Mouse (Mus musculus) intestine, postnatal 0 days (tissue): ENCODE measurements around the gene Gm47841. TPM values are rescaled to one million over a fixed set of nuclear protein-coding genes. Genes with fewer than 3 reads are reported as not detected.

Experiments used
- ATAC-seq: fragments of 200-750 bp; cut with Nextera tagmentation; 2 replicates; pipeline ENCODE4 v1.8.0; 2017; ENCODE audit warnings: mild to moderate bottlenecking, moderate TSS enrichment, moderate library complexity
- H3K27ac ChIP-seq: fragments of 300-500 bp; sonication (generic); 2 replicates; pipeline ENCODE4 v1.5.1; 2014; ENCODE audit warnings: mild to moderate bottlenecking, low read depth, low read length, moderate library complexity
- H3K27me3 ChIP-seq: fragments of 300-500 bp; sonication (generic); replicated peaks from 2 replicates; pipeline ENCODE4 v1.6.1; 2014; ENCODE audit warnings: low read length, mixed read lengths; ENCODE audit not compliant: control insufficient read depth, insufficient read depth
- H3K36me3 ChIP-seq: fragments of 300-500 bp; sonication (generic); 2 replicates; pipeline ENCODE4 v1.6.1; 2014; ENCODE audit warnings: mild to moderate bottlenecking, moderate library complexity; ENCODE audit not compliant: control insufficient read depth, insufficient read depth
- H3K4me1 ChIP-seq: fragments of 300-500 bp; sonication (generic); replicated peaks from 2 replicates; pipeline ENCODE4 v1.6.1; 2014; ENCODE audit warnings: antibody characterized with exemption, low read length, mixed read lengths; ENCODE audit not compliant: control insufficient read depth, insufficient read depth
- H3K4me2 ChIP-seq: fragments of 300-500 bp; sonication (generic); replicated peaks from 2 replicates; pipeline ENCODE4 v1.6.1; 2014; ENCODE audit warnings: low read depth, mild to moderate bottlenecking, moderate library complexity
- H3K4me3 ChIP-seq: fragments of 300-500 bp; sonication (generic); 2 replicates; pipeline ENCODE4 v1.5.1; 2014; ENCODE audit warnings: low read depth, low read length
- H3K9ac ChIP-seq: fragments of 300-500 bp; sonication (generic); 2 replicates; pipeline ENCODE4 v1.6.1; 2014; ENCODE audit warnings: mild to moderate bottlenecking, low read depth, low read length
- H3K9me3 ChIP-seq: fragments of 300-500 bp; sonication (generic); 2 replicates; pipeline ENCODE4 v1.6.1; 2016; ENCODE audit warnings: mixed run types; ENCODE audit not compliant: control insufficient read depth
- CTCF ChIP-seq: sonication (generic); IDR thresholded peaks from 2 replicates; pipeline ENCODE4 v1.5.1; 2016; ENCODE audit warnings: low read depth, mild to moderate bottlenecking, control low read depth, antibody characterized with exemption, moderate library complexity
- WGBS: fragments of 180-500 bp; shearing (Covaris S2); extraction: QIAGEN DNeasy Blood & Tissue Kit; methylation state at CpG from one replicate; pipeline ENCODE4 v1.1.7; 2014; 5-methylcytosine and 5-hydroxymethylcytosine counted together
- polyA plus RNA-seq: library from polyadenylated mRNA; unstranded; fragments of >200 nt; fragmentation: Nextera tagmentation; extraction: Ambion mirVana; gene quantifications from 2 replicates; pipeline ENCODE4 v1.2.1, GENCODE M21; 2015

Gene Gm47841
- polyA plus RNA-seq, 1 experiment from 2014 or later, result not detected

- TF ChIP-seq CTCF, result no peak
- H3K4me3 ChIP-seq, result no peak overlapping the region
- H3K9me3 ChIP-seq, result no peaks in the 10 kb centered on the region
- H3K4me1 ChIP-seq, result peaks cover 4% of the 10 kb centered on the region; the same call in 1 of the 2 replicates
- no peak overlapping the region for H3K4me2 ChIP-seq
- WGBS, result 88% methylated on average over 9 of the region's 9 CpGs
- no peak for ATAC-seq
- no peak overlapping the region for H3K9ac ChIP-seq
- H3K36me3 ChIP-seq, result no peaks in the 10 kb centered on the region
- H3K27me3 ChIP-seq, result 0 out of 2 replicates have a peak, but pooled peaks cover 7% of the 10 kb centered on the region
- no peak overlapping the region for H3K27ac ChIP-seq
Measured at GRCm38 (mm10) chr15:101080031-101080520, 32.9 kb upstream of the Gm47841 start.

- peak; percentile 75 for TF ChIP-seq CTCF
- 1% methylated on average over 30 of the region's 30 CpGs for WGBS
- peaks cover 4% of the 10 kb centered on the region; the same call in 1 of the 2 replicates for H3K4me1 ChIP-seq
- peak overlapping the region; percentile 92 for H3K4me3 ChIP-seq
- peak overlapping the region; percentile 80 for H3K9ac ChIP-seq
- H3K27me3 ChIP-seq, result 0 out of 2 replicates have a peak, but pooled peaks cover 7% of the 10 kb centered on the region
- peak overlapping the region; percentile 86 for H3K27ac ChIP-seq
- no peaks in the 10 kb centered on the region for H3K36me3 ChIP-seq
- H3K4me2 ChIP-seq, result peak overlapping the region; percentile 93
- ATAC-seq, result peak; percentile 80
- no peaks in the 10 kb centered on the region for H3K9me3 ChIP-seq
Measured at GRCm38 (mm10) chr15:101078731-101079156, 31.5 kb upstream of the Gm47841 start.

GRCm38 (mm10) chr15:101077813-101078730 is 30.9 kb upstream of the Gm47841 start, which contains the start of gene Fignl2:
Gene Fignl2 (minus strand): TSS chr15:101078567.
- no peak for TF ChIP-seq CTCF
- no peaks in the 10 kb centered on the region for H3K36me3 ChIP-seq
- WGBS, result 2% methylated on average over 65 of the region's 96 CpGs
- peak within 1 kb of the TSS; percentile 92 for H3K4me3 ChIP-seq
- peak within 1 kb of the TSS; percentile 80 for H3K9ac ChIP-seq
- H3K27ac ChIP-seq, result peak within 1 kb of the TSS; percentile 86
- peaks cover 4% of the 10 kb centered on the region; the same call in 1 of the 2 replicates for H3K4me1 ChIP-seq
- 0 out of 2 replicates have a peak, but pooled peaks cover 7% of the 10 kb centered on the region for H3K27me3 ChIP-seq
- H3K4me2 ChIP-seq, result peak within 1 kb of the TSS; percentile 93
- ATAC-seq, result no peak
- no peaks in the 10 kb centered on the region for H3K9me3 ChIP-seq

DNA sequence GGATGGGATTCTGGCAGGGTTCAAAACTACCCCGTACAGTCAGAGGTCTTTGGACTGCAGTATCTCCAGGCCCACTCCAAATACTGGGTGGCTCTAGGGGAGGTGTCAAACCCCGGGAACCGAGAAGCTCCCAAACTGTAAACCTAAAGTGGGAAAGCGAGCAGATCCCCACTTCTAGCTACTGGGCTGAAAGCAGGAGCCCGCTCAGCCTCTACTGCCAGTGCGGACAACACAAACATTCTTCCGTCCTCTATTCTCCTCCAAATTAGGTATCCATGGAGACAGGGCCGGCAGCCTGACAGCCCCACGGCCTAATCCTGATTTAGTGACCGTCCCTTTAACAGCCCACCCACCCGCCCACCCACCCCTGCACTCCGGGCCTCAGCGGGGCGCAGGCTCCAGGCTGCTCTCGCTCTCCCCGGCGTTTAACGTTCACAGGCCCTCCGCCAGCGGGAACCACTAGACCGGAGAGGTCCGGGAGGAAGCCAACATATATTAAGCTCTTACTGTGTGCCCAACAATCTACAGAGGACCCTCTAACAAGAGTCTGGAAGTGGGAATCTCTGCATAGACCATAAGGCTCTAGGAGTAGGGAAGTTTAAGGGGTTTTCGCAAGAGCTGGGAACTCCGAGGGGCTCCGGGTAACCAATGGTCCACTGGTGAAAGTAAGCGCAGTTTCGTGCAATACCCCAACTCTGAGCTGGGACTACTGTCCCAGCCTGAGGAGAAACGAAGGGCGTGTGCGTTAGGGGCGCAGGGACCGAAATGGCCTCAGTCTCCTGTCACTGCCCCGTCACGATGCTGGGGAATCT is 30.0 kb upstream of the Gm47841 start:
- 15% methylated on average over 34 of the region's 34 CpGs for WGBS
- Histone ChIP-seq H3K27me3 (0 out of 2 replicates have a peak, but pooled peaks cover 7% of the 10 kb centered on the region), H3K4me2 (peak overlapping the region; percentile 93), H3K27ac (peak overlapping the region; percentile 86), H3K9me3 (no peaks in the 10 kb centered on the region), H3K4me1 (peaks cover 4% of the 10 kb centered on the region; the same call in 1 of the 2 replicates), H3K36me3 (no peaks in the 10 kb centered on the region), H3K9ac (peak overlapping the region; percentile 80), H3K4me3 (peak overlapping the region; percentile 92)
- ATAC-seq, result no peak
- TF ChIP-seq CTCF, result no peak

DNA sequence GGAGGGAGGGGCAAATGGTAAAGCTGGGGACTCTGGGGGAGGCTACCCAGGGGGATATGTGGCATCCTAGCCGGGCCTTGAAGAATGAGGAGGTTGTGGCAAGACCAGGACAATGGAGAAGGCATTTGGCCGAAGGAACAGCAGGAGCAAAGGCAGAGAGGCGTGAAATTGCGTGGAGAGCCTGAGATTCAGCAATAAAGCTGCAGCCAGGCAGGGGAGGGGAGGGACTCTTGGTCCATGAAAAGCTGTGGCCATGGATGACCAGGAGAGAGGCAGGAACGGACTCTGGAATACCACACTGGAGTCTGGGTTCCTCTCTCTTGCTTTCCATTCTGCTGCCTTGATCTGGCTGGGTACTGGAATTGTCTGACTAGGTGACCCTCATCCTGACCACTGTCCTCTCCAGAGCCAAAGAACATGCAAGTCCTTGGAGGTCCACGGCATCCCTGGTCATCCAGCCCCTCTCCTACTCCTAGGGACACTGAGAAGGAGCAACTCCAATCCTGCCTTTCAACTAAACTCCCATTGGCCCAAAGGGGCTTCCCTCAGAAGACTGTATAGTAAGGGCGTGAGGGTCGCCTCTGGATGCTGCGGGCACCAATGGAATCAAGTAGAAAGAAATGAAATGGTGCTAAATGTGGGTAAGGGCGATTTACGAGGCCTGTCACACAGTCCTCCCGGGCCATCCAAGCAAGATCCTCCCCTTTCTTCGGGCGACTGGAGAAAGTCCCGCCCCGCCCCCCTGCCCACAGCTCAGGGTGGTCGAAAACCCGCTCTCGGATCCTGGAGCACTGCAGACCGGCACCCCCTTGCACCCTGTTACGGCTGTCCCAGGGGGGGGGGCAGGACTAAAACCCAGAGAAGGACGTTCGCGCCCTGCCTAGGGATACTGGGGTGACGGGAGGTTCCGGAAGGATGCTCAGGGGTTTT is 29.1 kb upstream of the Gm47841 start:
- no peak for ATAC-seq
- WGBS, result 35% methylated on average over 26 of the region's 26 CpGs

More for the DNA sequence above, 29.1 kb upstream of the Gm47841 start:
- H3K27me3 ChIP-seq, result 0 out of 2 replicates have a peak, but pooled peaks cover 7% of the 10 kb centered on the region
- no peak overlapping the region for H3K27ac ChIP-seq
- peak overlapping the region; percentile 92 for H3K4me3 ChIP-seq
- no peaks in the 10 kb centered on the region for H3K9me3 ChIP-seq
- peak overlapping the region; percentile 93 for H3K4me2 ChIP-seq
- H3K36me3 ChIP-seq, result no peaks in the 10 kb centered on the region
- H3K4me1 ChIP-seq, result peaks cover 4% of the 10 kb centered on the region; the same call in 1 of the 2 replicates
- TF ChIP-seq CTCF, result no peak
- no peak overlapping the region for H3K9ac ChIP-seq
